Comparison of ENCODE assay signal across 33 mouse cellular contexts in genomic region chr15:99679008-99679407, GRCm38 (mm10). TPM values are rescaled to one million over a fixed set of nuclear protein-coding genes. Genes with fewer than 3 reads are reported as not detected.
DNase-seq lines count a peak whose midpoint lies in the region; ATAC-seq and TF ChIP-seq lines count a peak whose summit lies in the region.
"Had no signal": no experiment of that assay in that cellular context is flagged by ENCODE, and none has a peak within 500 bp of the region (broad histone marks: within the 10 kb centered on the region; RNA-seq: fewer than 3 reads in every experiment).

No protein-coding gene starts in this region.

- ATAC-seq in midbrain, postnatal 0 days (ENCODE audit: low FRiP score), result no peak
- ATAC-seq in neural tube, embryonic 15.5 days (ENCODE audit: low FRiP score), result no peak
- ATAC-seq: activated CD4-positive, CD25-positive, alpha-beta regulatory T cell, adult 4 months; inflammation-experienced regulatory T-cells, adult 6 months had no signal

- H3K4me1 ChIP-seq in midbrain, embryonic 10.5 days, result peaks cover 26% of the 10 kb centered on the region
- H3K4me1 ChIP-seq in midbrain, postnatal 0 days (ENCODE audit: insufficient read depth, low read length), result peaks cover 18% of the 10 kb centered on the region
- H3K4me1 ChIP-seq in ES-Bruce4 (ENCODE audit: control insufficient read depth, insufficient read depth, low read length) (peaks cover 3% of the 10 kb centered on the region), ES-E14 (ENCODE audit: control insufficient read depth in 2 of 2, insufficient read depth in 2 of 2, low read length in 2 of 2, poor library complexity in 1 of 2) (peaks cover 5 to 33% of the 10 kb centered on the region in 2 experiments; a peak in 3 of 4 replicates)
- H3K4me1 ChIP-seq in neural tube, embryonic 15.5 days, result peaks cover 56% of the 10 kb centered on the region

- peaks cover 16% of the 10 kb centered on the region for H3K27me3 ChIP-seq in midbrain, embryonic 10.5 days (ENCODE audit: low read depth, poor library complexity, severe bottlenecking)
- H3K27me3 ChIP-seq in midbrain, postnatal 0 days (ENCODE audit: insufficient read depth, low read length), result no peaks in the 10 kb centered on the region
- H3K27me3 ChIP-seq in ES-Bruce4 (ENCODE audit: control insufficient read depth, insufficient read depth, low read length, poor library complexity, severe bottlenecking), result no peaks in the 10 kb centered on the region
- H3K27me3 ChIP-seq in neural tube, embryonic 15.5 days (replicated peaks), result no peaks in the 10 kb centered on the region

- no peaks in the 10 kb centered on the region for H3K36me3 ChIP-seq in midbrain, embryonic 10.5 days
- peaks cover 1% of the 10 kb centered on the region; the same call in 1 of the 2 replicates for H3K36me3 ChIP-seq in midbrain, postnatal 0 days (ENCODE audit: insufficient read depth, low read length)
- H3K36me3 ChIP-seq in ES-Bruce4 (ENCODE audit: control insufficient read depth, insufficient read depth, low read length, poor library complexity, severe bottlenecking) (no peaks in the 10 kb centered on the region), ES-E14 (ENCODE audit: control insufficient read depth, insufficient read depth, low read length, poor library complexity, severe bottlenecking) (no peaks in the 10 kb centered on the region)
- H3K36me3 ChIP-seq in neural tube, embryonic 15.5 days, result peaks cover 14% of the 10 kb centered on the region; the same call in 1 of the 2 replicates
- H3K36me3 ChIP-seq: heart, embryonic 13.5 days had no signal

- 69% methylated on average over 7 of the region's 7 CpGs for WGBS in midbrain, embryonic 10.5 days
- 72% methylated on average over 7 of the region's 7 CpGs for WGBS in midbrain, postnatal 0 days
- WGBS in neural tube, embryonic 15.5 days, result 67% methylated on average over 7 of the region's 7 CpGs

- H3K4me3 ChIP-seq in midbrain, embryonic 10.5 days, result no peak overlapping the region
- H3K4me3 ChIP-seq in midbrain, postnatal 0 days (ENCODE audit: low read depth, low read length), result no peak overlapping the region
- H3K4me3 ChIP-seq in ES-Bruce4 (ENCODE audit: low read depth, low read length) (peak overlapping the region; percentile 36; the same call in 1 of the 2 replicates), ES-E14 (ENCODE audit: insufficient read depth in 1 of 2, low read depth in 1 of 2, low read length in 2 of 2, poor library complexity in 1 of 2, severe bottlenecking in 1 of 2) (peak overlapping the region in 1 of 2 experiments; percentile 27; a peak in 1 of 4 replicates)
- H3K4me3 ChIP-seq in neural tube, embryonic 15.5 days (replicated peaks), result no peak overlapping the region
- H3K4me3 ChIP-seq: forebrain, embryonic 13.5 days; gastrocnemius, adult 2 months; heart, embryonic 13.5 days had no signal

- in situ Hi-C loops in ES-E14 (cut with MboI; ENCODE audit: low sequenced_read_pairs in 2 of 2, unreplicated experiment in 2 of 2), result no loop called here

- TF ChIP-seq CTCF in midbrain, postnatal 0 days (IDR thresholded peaks at IDR 0.05), result no peak
- no peak for TF ChIP-seq CTCF in ES-Bruce4 (IDR thresholded peaks at IDR 0.05; ENCODE audit: low read depth, low read length)

- no peaks in the 10 kb centered on the region for H3K9me3 ChIP-seq in midbrain, embryonic 10.5 days (replicated peaks)
- H3K9me3 ChIP-seq in midbrain, postnatal 0 days (ENCODE audit: low read length), result no peaks in the 10 kb centered on the region
- H3K9me3 ChIP-seq in ES-Bruce4 (replicated peaks; ENCODE audit: control insufficient read depth, insufficient read depth, low read length, poor library complexity, severe bottlenecking), result no peaks in the 10 kb centered on the region
- H3K9me3 ChIP-seq in ES-E14 (ENCODE audit: control insufficient read depth, insufficient read depth, low read depth, low read length), result no peaks in the 10 kb centered on the region
- H3K9me3 ChIP-seq in neural tube, embryonic 15.5 days (replicated peaks), result no peaks in the 10 kb centered on the region
- H3K9me3 ChIP-seq: heart, embryonic 13.5 days had no signal

- DNase-seq in midbrain, embryonic 10.5 days (ENCODE audit: low spot score), result no peak
- DNase-seq in midbrain, postnatal 0 days (ENCODE audit: low spot score), result no peak
- DNase-seq in ES-E14 (ENCODE audit: low read depth, low spot score), result peak; percentile 72
- DNase-seq in gastrocnemius, adult 18-20 months (ENCODE audit: low spot score), result no peak
- DNase-seq: adrenal gland, adult 2 months; adrenal gland, postnatal 36 days; B cell, adult 2 months; cerebellum, adult 8-10 months; cerebellum, postnatal 25 days; gastrocnemius, adult 2 months; gastrocnemius, postnatal 36 days; heart, adult 18-20 months; heart, postnatal 10 days; kidney, adult 11 months; kidney, postnatal 14 days; layer of hippocampus, adult 9-11 months; liver; lung, postnatal 14 days; thymus, adult 2 months had no signal

- no peak overlapping the region for H3K4me2 ChIP-seq in midbrain, postnatal 0 days (ENCODE audit: low read depth, low read length, poor library complexity, severe bottlenecking)
- peak overlapping the region; percentile 30 for H3K4me2 ChIP-seq in neural tube, embryonic 15.5 days
- H3K4me2 ChIP-seq: forebrain, embryonic 13.5 days; heart, embryonic 13.5 days had no signal

- H3K9ac ChIP-seq in midbrain, postnatal 0 days (replicated peaks; ENCODE audit: low read length, poor library complexity, severe bottlenecking), result no peak overlapping the region
- H3K9ac ChIP-seq in ES-Bruce4 (ENCODE audit: low read depth, poor library complexity, severe bottlenecking) (no peak overlapping the region), ES-E14 (ENCODE audit: insufficient read depth, low read depth, low read length, poor library complexity, severe bottlenecking) (0 out of 2 replicates have a peak overlapping the region, but pooled peaks have one; percentile 28)
- no peak overlapping the region for H3K9ac ChIP-seq in neural tube, embryonic 15.5 days (replicated peaks)
- H3K9ac ChIP-seq: forebrain, embryonic 13.5 days; heart, embryonic 13.5 days; liver, embryonic 14.5 days; lung, embryonic 14.5 days had no signal

- peak; percentile 22; the same call in 1 of the 2 replicates for TF ChIP-seq EP300 in ES-Bruce4 (IDR thresholded peaks at IDR 0.05; ENCODE audit: insufficient read depth, low read depth, low read length)

- TF ChIP-seq POLR2A in ES-Bruce4 (IDR thresholded peaks at IDR 0.05; ENCODE audit: insufficient read depth, low read length), result no peak

- peak overlapping the region; percentile 38; the same call in 1 of the 2 replicates for H3K27ac ChIP-seq in midbrain, embryonic 10.5 days (replicated peaks)
- no peak overlapping the region for H3K27ac ChIP-seq in midbrain, postnatal 0 days (ENCODE audit: low read depth, low read length)
- H3K27ac ChIP-seq in ES-Bruce4 (ENCODE audit: insufficient read depth, low read length), result peak overlapping the region; percentile 92
- H3K27ac ChIP-seq in ES-E14 (ENCODE audit: insufficient read depth, low read depth, low read length, poor library complexity, severe bottlenecking), result peak overlapping the region; percentile 79; the same call in 1 of the 2 replicates
- no peak overlapping the region for H3K27ac ChIP-seq in neural tube, embryonic 15.5 days (replicated peaks)
- H3K27ac ChIP-seq: forebrain, embryonic 13.5 days; gastrocnemius, adult 2 months; heart, embryonic 13.5 days; liver, embryonic 14.5 days had no signal

RNA-seq across cellular contexts. Expression of gene Asic1, which starts 8.8 kb away (rescaled TPM):
- polyA plus RNA-seq in midbrain, embryonic 10.5 days (2016; fragmentation: Nextera tagmentation; extraction: Ambion mirVana), result 6.0 and 14.9 TPM in 2 replicates
- total RNA-seq in midbrain, postnatal 0 days (2014; rRNA removed), result 138 and 150 TPM in 2 replicates
- 37.3 and 42.1 TPM in 2 replicates for polyA plus RNA-seq in midbrain, postnatal 0 days (2015; fragmentation: Nextera tagmentation; extraction: Ambion mirVana)
- polyA plus RNA-seq in ES-Bruce4 (2011; ENCODE audit: insufficient read depth, insufficient read length, low read depth, missing spikeins), result 3.9 and 4.1 TPM in 2 replicates
- total RNA-seq in ES-E14 (2012; rRNA removed), result 6.6 and 15.0 TPM in 2 replicates
- polyA plus RNA-seq in neural tube, embryonic 15.5 days (2015; fragmentation: Nextera tagmentation; extraction: Ambion mirVana), result 59.3 and 68.9 TPM in 2 replicates
- under 1 TPM in 1 of 2 experiments, not detected in 1; 0.11 TPM for total RNA-seq in gastrocnemius, adult 18-20 months (2021)
- total RNA-seq: hematopoietic stem cell, adult 5-6 weeks had no signal

RNA-seq across cellular contexts. Expression of gene Smarcd1, which starts 22.9 kb away (rescaled TPM):
- 98.1 and 112 TPM in 2 replicates for polyA plus RNA-seq in midbrain, embryonic 10.5 days (2016; fragmentation: Nextera tagmentation; extraction: Ambion mirVana)
- total RNA-seq in midbrain, postnatal 0 days (2014; rRNA removed), result 83.0 and 93.0 TPM in 2 replicates
- polyA plus RNA-seq in midbrain, postnatal 0 days (2015; fragmentation: Nextera tagmentation; extraction: Ambion mirVana), result 77.7 and 92.2 TPM in 2 replicates
- polyA plus RNA-seq in ES-Bruce4 (2011; ENCODE audit: insufficient read depth, insufficient read length, low read depth, missing spikeins), result 92.3 and 100 TPM in 2 replicates
- 62.1 and 76.3 TPM in 2 replicates for total RNA-seq in ES-E14 (2012; rRNA removed)
- 80.2 and 91.5 TPM in 2 replicates for polyA plus RNA-seq in neural tube, embryonic 15.5 days (2015; fragmentation: Nextera tagmentation; extraction: Ambion mirVana)
- 1 to 10 TPM; 5.8 to 7.4 TPM for total RNA-seq in gastrocnemius, adult 18-20 months (2021)

RNA-seq across cellular contexts. Expression of gene Gm17349, which starts 26.3 kb away (rescaled TPM):
- polyA plus RNA-seq in midbrain, embryonic 10.5 days (2016; fragmentation: Nextera tagmentation; extraction: Ambion mirVana), result not detected in 2 replicates
- total RNA-seq in midbrain, postnatal 0 days (2014; rRNA removed), result not detected in 2 replicates
- polyA plus RNA-seq in midbrain, postnatal 0 days (2015; fragmentation: Nextera tagmentation; extraction: Ambion mirVana), result not detected in 2 replicates
- not detected in 2 replicates for polyA plus RNA-seq in ES-Bruce4 (2011; ENCODE audit: insufficient read depth, insufficient read length, low read depth, missing spikeins)
- total RNA-seq in ES-E14 (2012; rRNA removed), result 2.3 and 2.5 TPM in 2 replicates
- polyA plus RNA-seq in neural tube, embryonic 15.5 days (2015; fragmentation: Nextera tagmentation; extraction: Ambion mirVana), result not detected in 2 replicates
- not detected for total RNA-seq in gastrocnemius, adult 18-20 months (2021)
- total RNA-seq: hematopoietic stem cell, adult 5-6 weeks had no signal
- polyA plus RNA-seq: activated CD4-positive, CD25-positive, alpha-beta regulatory T cell, adult 4 months; brain, embryonic 14.5 days; embryonic facial prominence, embryonic 11.5 days; forebrain, embryonic 13.5 days; heart, embryonic 13.5 days; inflammation-experienced regulatory T-cells, adult 6 months; kidney, embryonic 14.5 days; limb, embryonic 11.5 days; liver, embryonic 14.5 days; lung, embryonic 14.5 days; neural tube, embryonic 11.5 days; thymus, adult 2 months had no signal

RNA-seq across cellular contexts. Expression of gene Racgap1, which starts 27.6 kb away (rescaled TPM):
- polyA plus RNA-seq in midbrain, embryonic 10.5 days (2016; fragmentation: Nextera tagmentation; extraction: Ambion mirVana), result 208 and 239 TPM in 2 replicates
- 27.0 and 32.9 TPM in 2 replicates for total RNA-seq in midbrain, postnatal 0 days (2014; rRNA removed)
- polyA plus RNA-seq in midbrain, postnatal 0 days (2015; fragmentation: Nextera tagmentation; extraction: Ambion mirVana), result 27.2 TPM in 2 replicates
- 122 and 134 TPM in 2 replicates for polyA plus RNA-seq in ES-Bruce4 (2011; ENCODE audit: insufficient read depth, insufficient read length, low read depth, missing spikeins)
- total RNA-seq in ES-E14 (2012; rRNA removed), result 109 and 127 TPM in 2 replicates
- 59.4 and 84.9 TPM in 2 replicates for polyA plus RNA-seq in neural tube, embryonic 15.5 days (2015; fragmentation: Nextera tagmentation; extraction: Ambion mirVana)
- under 1 TPM; 0.57 to 0.69 TPM for total RNA-seq in gastrocnemius, adult 18-20 months (2021)

RNA-seq across cellular contexts. Expression of gene Gpd1, which starts 38.3 kb away (rescaled TPM):
- 0.40 and 0.62 TPM in 2 replicates for polyA plus RNA-seq in midbrain, embryonic 10.5 days (2016; fragmentation: Nextera tagmentation; extraction: Ambion mirVana)
- 2.8 and 3.3 TPM in 2 replicates for total RNA-seq in midbrain, postnatal 0 days (2014; rRNA removed)
- 1.1 and 1.2 TPM in 2 replicates for polyA plus RNA-seq in midbrain, postnatal 0 days (2015; fragmentation: Nextera tagmentation; extraction: Ambion mirVana)
- polyA plus RNA-seq in ES-Bruce4 (2011; ENCODE audit: insufficient read depth, insufficient read length, low read depth, missing spikeins), result 0.28 and 1.9 TPM in 2 replicates
- 0.85 and 1.1 TPM in 2 replicates for total RNA-seq in ES-E14 (2012; rRNA removed)
- polyA plus RNA-seq in neural tube, embryonic 15.5 days (2015; fragmentation: Nextera tagmentation; extraction: Ambion mirVana), result 4.5 and 5.2 TPM in 2 replicates
- total RNA-seq in gastrocnemius, adult 18-20 months (2021), result 100 to 1,000 TPM; 366 to 449 TPM

Comparison
In these comparisons a context has a peak if more than half of its experiments do, and no peak if none do; other contexts are left out.
1. H3K27ac ChIP-seq: peak in midbrain, embryonic 10.5 days (single experiment), ES-Bruce4 (single experiment) and ES-E14 (single experiment); none in midbrain, postnatal 0 days (single experiment) and neural tube, embryonic 15.5 days (single experiment).